Mouse (Mus musculus): ENCODE measurements around the gene Cpeb4. TPM values are rescaled to one million over a fixed set of nuclear protein-coding genes. Genes with fewer than 3 reads are reported as not detected.

Cpeb4 gene
- 45.3 TPM for total RNA-seq (2023)

GRCm38 (mm10) chr11:31871911-31872310 is at the start of gene Cpeb4:
Cpeb4 (plus strand) TSS chr11:31872211.

DNA sequence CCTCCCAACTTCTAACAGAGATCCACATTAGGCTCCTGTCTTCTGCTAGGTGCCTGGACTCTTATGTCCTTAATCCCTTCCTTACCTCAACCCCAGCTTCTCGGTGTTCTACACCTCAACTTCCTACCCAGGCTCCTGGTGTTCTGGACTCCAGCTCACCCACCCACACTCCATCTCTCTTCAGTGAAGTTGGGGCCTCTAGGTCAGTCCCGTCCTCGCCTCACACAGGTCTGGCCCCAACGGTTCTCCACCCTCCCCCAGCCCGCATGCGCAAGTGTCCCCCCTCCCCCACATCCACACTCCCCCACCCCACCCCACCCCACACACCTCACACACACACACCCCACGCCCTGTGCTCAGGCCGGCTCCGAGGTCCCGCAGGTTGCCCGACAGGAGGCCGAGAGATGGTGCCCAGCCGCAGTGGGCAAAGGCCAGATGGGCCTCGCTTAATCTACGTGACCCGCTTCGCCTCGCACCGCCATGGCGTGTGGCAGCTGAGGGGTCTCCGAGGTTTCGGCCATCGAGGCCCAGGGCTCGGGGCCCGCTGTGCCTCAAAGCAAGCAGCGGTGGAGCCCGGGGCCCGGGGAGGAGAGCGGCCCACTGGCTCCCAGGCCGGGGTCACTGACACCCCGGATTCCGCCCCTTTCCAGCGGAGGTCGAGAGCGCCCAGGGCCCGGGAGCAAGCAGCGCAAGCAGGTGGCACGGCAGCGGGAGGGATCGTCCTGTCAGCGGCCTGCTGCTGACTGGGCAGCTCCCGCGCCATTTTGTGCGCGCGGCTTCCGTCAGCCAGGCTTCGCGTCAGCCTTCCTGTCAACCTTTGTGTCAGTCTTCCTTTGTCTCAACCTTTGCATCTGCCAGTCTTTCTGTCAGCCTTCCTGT is 93.5 kb downstream of the Cpeb4 start, which contains the start of gene 4930524B15Rik:
Gene 4930524B15Rik, plus strand, starts transcription at position 337 of the 879 bp plus-strand sequence.

Other genes with a start within 250 kb of the Cpeb4 start
- 20.2 TPM for gene Bod1, start 200.3 kb upstream of the Cpeb4 start, total RNA-seq (2023)
- not detected for gene 4930524B15Rik, start 93.4 kb downstream of the Cpeb4 start, total RNA-seq (2023)
- 187 TPM for gene Nsg2, start 128.3 kb downstream of the Cpeb4 start, total RNA-seq (2023)